Comparison of ENCODE assay signal across 11 mouse cellular contexts in the genomic region with DNA sequence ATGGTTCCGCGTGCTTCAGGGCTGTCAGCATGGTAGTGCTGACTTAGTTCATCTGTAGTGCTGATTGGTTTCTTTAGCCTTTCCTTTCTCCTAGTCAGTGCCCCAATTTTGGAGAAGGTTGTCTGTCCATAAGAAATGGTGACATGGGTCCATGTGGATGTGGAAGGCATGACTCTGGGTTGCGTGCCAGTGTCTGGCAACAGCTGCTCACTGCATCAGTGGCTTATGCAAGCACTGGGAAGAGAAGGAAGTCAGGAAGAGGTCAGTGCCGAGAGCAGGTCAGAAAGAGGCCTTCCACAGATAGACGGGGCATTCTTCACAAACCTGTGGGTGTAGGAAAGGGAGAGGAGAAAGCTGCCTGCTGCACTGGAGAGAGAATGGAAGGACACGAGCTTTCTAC. TPM values are rescaled to one million over a fixed set of nuclear protein-coding genes. Genes with fewer than 3 reads are reported as not detected.
A peak's percentile ranks its signal among the peaks of the same experiment; 100 is the strongest.
DNase-seq lines count a peak whose midpoint lies in the region; ATAC-seq and TF ChIP-seq lines count a peak whose summit lies in the region.
"Had no signal": no experiment of that assay in that cellular context is flagged by ENCODE, and none has a peak within 500 bp of the region (broad histone marks: within the 10 kb centered on the region; RNA-seq: fewer than 3 reads in every experiment).

No protein-coding gene starts in this region.

- H3K4me1 ChIP-seq in heart, postnatal 0 days (ENCODE audit: control insufficient read depth, insufficient read depth), result peaks cover 15% of the 10 kb centered on the region
- H3K4me1 ChIP-seq in stomach, postnatal 0 days (replicated peaks; ENCODE audit: control insufficient read depth, insufficient read depth), result no peaks in the 10 kb centered on the region; the same call in 1 of the 2 replicates

- 0 out of 2 replicates have a peak, but pooled peaks cover 3% of the 10 kb centered on the region for H3K36me3 ChIP-seq in heart, postnatal 0 days (replicated peaks; ENCODE audit: control insufficient read depth, insufficient read depth, low read length)
- H3K36me3 ChIP-seq in stomach, postnatal 0 days (ENCODE audit: control insufficient read depth, insufficient read depth, low read length), result no peaks in the 10 kb centered on the region

- H3K27ac ChIP-seq in heart, postnatal 0 days (ENCODE audit: low read depth), result peak overlapping the region; percentile 69; the same call in 1 of the 2 replicates
- H3K27ac ChIP-seq in stomach, postnatal 0 days (replicated peaks), result peak overlapping the region; percentile 70
- H3K27ac ChIP-seq: forebrain, embryonic 15.5 days; kidney, postnatal 0 days had no signal

- no peak overlapping the region for H3K9ac ChIP-seq in heart, postnatal 0 days (replicated peaks; ENCODE audit: low read depth, low read length)
- H3K9ac ChIP-seq in stomach, postnatal 0 days (ENCODE audit: low read length), result no peak overlapping the region
- H3K9ac ChIP-seq: forebrain, embryonic 15.5 days had no signal

- no peak overlapping the region for H3K4me2 ChIP-seq in heart, postnatal 0 days (ENCODE audit: low read depth, low read length)
- H3K4me2 ChIP-seq in stomach, postnatal 0 days (replicated peaks; ENCODE audit: low read depth), result no peak overlapping the region
- H3K4me2 ChIP-seq: forebrain, embryonic 15.5 days had no signal

- no peak overlapping the region for H3K4me3 ChIP-seq in heart, postnatal 0 days (ENCODE audit: low read depth, low read length)
- no peak overlapping the region for H3K4me3 ChIP-seq in stomach, postnatal 0 days (ENCODE audit: low read depth, low read length)
- H3K4me3 ChIP-seq: forebrain, embryonic 15.5 days had no signal

- H3K27me3 ChIP-seq in heart, postnatal 0 days (ENCODE audit: control insufficient read depth, insufficient read depth, low read length), result no peaks in the 10 kb centered on the region
- no peaks in the 10 kb centered on the region for H3K27me3 ChIP-seq in stomach, postnatal 0 days (ENCODE audit: control insufficient read depth, insufficient read depth, low read length)
- H3K27me3 ChIP-seq: forebrain, embryonic 15.5 days had no signal

- 0 out of 2 replicates have a peak, but pooled peaks have one; percentile 15 for ATAC-seq in frontal cortex, adult (ENCODE audit: low TSS enrichment)
- no peak for ATAC-seq in heart, postnatal 0 days (ENCODE audit: insufficient read depth, low read depth)
- no peak for ATAC-seq in stomach, postnatal 0 days (ENCODE audit: low FRiP score, low TSS enrichment)
- ATAC-seq: forebrain, embryonic 15.5 days had no signal

- 58% methylated on average over 6 of the region's 6 CpGs for WGBS in heart, postnatal 0 days
- WGBS in stomach, postnatal 0 days, result 67% methylated on average over 6 of the region's 6 CpGs

- no peak for TF ChIP-seq CTCF in heart, postnatal 0 days (IDR thresholded peaks at IDR 0.05; ENCODE audit: low read depth)
- TF ChIP-seq CTCF in stomach, postnatal 0 days (IDR thresholded peaks at IDR 0.05; ENCODE audit: low read depth), result no peak

- no peak for TF ChIP-seq EP300 in heart, postnatal 0 days (IDR thresholded peaks at IDR 0.05; ENCODE audit: low read depth)
- no peak for TF ChIP-seq EP300 in stomach, postnatal 0 days (optimal IDR thresholded peaks at IDR 0.05)

- no peaks in the 10 kb centered on the region for H3K9me3 ChIP-seq in heart, postnatal 0 days (replicated peaks; ENCODE audit: control insufficient read depth, low read length)
- H3K9me3 ChIP-seq in stomach, postnatal 0 days (ENCODE audit: control insufficient read depth, low read length), result no peaks in the 10 kb centered on the region
- H3K9me3 ChIP-seq: forebrain, embryonic 15.5 days had no signal

- DNase-seq in frontal cortex, adult 2 months (ENCODE audit: extremely low spot score in 1 of 2, low spot score in 1 of 2), result no peak
- no peak for DNase-seq in heart, postnatal 0 days (ENCODE audit: low spot score)
- DNase-seq in heart, adult 18-20 months, result no peak
- peak; percentile 27 for DNase-seq in ovary, postnatal 36 days (ENCODE audit: low spot score)
- no peak for DNase-seq in ovary, postnatal 10 days (ENCODE audit: low spot score)
- DNase-seq in stomach, postnatal 0 days (ENCODE audit: low spot score), result no peak
- no peak for DNase-seq in kidney, postnatal 10 days
- DNase-seq: B cell, adult 2 months had no signal

RNA-seq across cellular contexts. Expression of a gene that starts 36.4 kb away (rescaled TPM):
- 250 and 268 TPM in 2 replicates for polyA plus RNA-seq in frontal cortex, adult 2 months (2012; rRNA removed)
- total RNA-seq in heart, postnatal 0 days (2014; rRNA removed; ENCODE audit: low replicate concordance), result 24.3 and 44.3 TPM in 2 replicates
- polyA plus RNA-seq in heart, postnatal 0 days (2015; fragmentation: Nextera tagmentation; extraction: Ambion mirVana), result 229 and 244 TPM in 2 replicates
- total RNA-seq in heart, adult 18-20 months (2021), result 100 to 1,000 TPM; 180 to 203 TPM
- polyA plus RNA-seq in stomach, postnatal 0 days (2015; fragmentation: Nextera tagmentation; extraction: Ambion mirVana), result 301 and 327 TPM in 2 replicates

RNA-seq across cellular contexts. Expression of a gene that starts 48.3 kb away (rescaled TPM):
- polyA plus RNA-seq in frontal cortex, adult 2 months (2012; rRNA removed), result 33.8 and 37.0 TPM in 2 replicates
- 14.4 and 20.8 TPM in 2 replicates for total RNA-seq in heart, postnatal 0 days (2014; rRNA removed; ENCODE audit: low replicate concordance)
- polyA plus RNA-seq in heart, postnatal 0 days (2015; fragmentation: Nextera tagmentation; extraction: Ambion mirVana), result 12.4 and 13.3 TPM in 2 replicates
- 10 to 100 TPM; 17.8 to 34.7 TPM for total RNA-seq in heart, adult 18-20 months (2021)
- polyA plus RNA-seq in stomach, postnatal 0 days (2015; fragmentation: Nextera tagmentation; extraction: Ambion mirVana), result 10.7 and 13.1 TPM in 2 replicates
